Mouse (Mus musculus): ENCODE measurements around the gene Fkrp. TPM values are rescaled to one million over a fixed set of nuclear protein-coding genes. Genes with fewer than 3 reads are reported as not detected.
A peak's percentile ranks its signal among the peaks of the same experiment; 100 is the strongest.

Fkrp gene
- total and polyA plus RNA-seq, 2 experiments from 2014 or later: 45.4 to 73.8 TPM

GRCm38 (mm10) chr7:16847507-16847906, 31.0 kb upstream of the Fkrp start:
- Histone ChIP-seq H3K9me3 (ENCODE audit: low read length) (no peaks in the 10 kb centered on the region), H3K36me3 (ENCODE audit: insufficient read depth, low read length) (peaks cover 9% of the 10 kb centered on the region; the same call in 1 of the 2 replicates), H3K4me1 (ENCODE audit: insufficient read depth, low read length) (peaks cover 11% of the 10 kb centered on the region; the same call in 1 of the 2 replicates), H3K27ac (no peak overlapping the region), H3K4me2 (ENCODE audit: low read depth, low read length) (no peak overlapping the region), H3K9ac (replicated peaks; ENCODE audit: low read length) (no peak overlapping the region), H3K27me3 (ENCODE audit: insufficient read depth, low read length) (no peaks in the 10 kb centered on the region), H3K4me3 (ENCODE audit: low read length) (no peak overlapping the region)
- ATAC-seq (no peak), DNase-seq (ENCODE audit: low spot score) (no peak)
- 85% methylated on average over 19 of the region's 19 CpGs for WGBS
- no peak for TF ChIP-seq CTCF (IDR thresholded peaks at IDR 0.05; ENCODE audit: low read depth)

- Histone ChIP-seq H3K4me2 (ENCODE audit: low read depth, low read length) (no peak overlapping the region), H3K4me1 (ENCODE audit: insufficient read depth, low read length) (peaks cover 11% of the 10 kb centered on the region; the same call in 1 of the 2 replicates), H3K27me3 (ENCODE audit: insufficient read depth, low read length) (no peaks in the 10 kb centered on the region), H3K9me3 (ENCODE audit: low read length) (no peaks in the 10 kb centered on the region), H3K36me3 (ENCODE audit: insufficient read depth, low read length) (peaks cover 9% of the 10 kb centered on the region; the same call in 1 of the 2 replicates), H3K27ac (no peak overlapping the region), H3K9ac (replicated peaks; ENCODE audit: low read length) (no peak overlapping the region), H3K4me3 (ENCODE audit: low read length) (no peak overlapping the region)
- no peak for DNase-seq (ENCODE audit: low spot score)
- TF ChIP-seq CTCF (IDR thresholded peaks at IDR 0.05; ENCODE audit: low read depth): no peak
- 93% methylated on average over 5 of the region's 5 CpGs for WGBS
- no peak for ATAC-seq
Observed at GRCm38 (mm10) chr7:16846775-16847174, 30.2 kb upstream of the Fkrp start.

GRCm38 (mm10) chr7:16845820-16846167, 29.3 kb upstream of the Fkrp start:
- Histone ChIP-seq H3K36me3 (ENCODE audit: insufficient read depth, low read length) (peaks cover 8% of the 10 kb centered on the region; the same call in 1 of the 2 replicates), H3K4me1 (ENCODE audit: insufficient read depth, low read length) (peaks cover 11% of the 10 kb centered on the region; the same call in 1 of the 2 replicates), H3K4me3 (ENCODE audit: low read length) (0 out of 2 replicates have a peak overlapping the region, but pooled peaks have one; percentile 1), H3K27ac (no peak overlapping the region), H3K9ac (replicated peaks; ENCODE audit: low read length) (no peak overlapping the region), H3K4me2 (ENCODE audit: low read depth, low read length) (peak overlapping the region; percentile 37; the same call in 1 of the 2 replicates), H3K9me3 (ENCODE audit: low read length) (no peaks in the 10 kb centered on the region), H3K27me3 (ENCODE audit: insufficient read depth, low read length) (no peaks in the 10 kb centered on the region)
- 47% methylated on average over 10 of the region's 10 CpGs for whole genome bisulfite sequencing
- DNase-seq (ENCODE audit: low spot score) (no peak), ATAC-seq (no peak)
- TF ChIP-seq CTCF (IDR thresholded peaks at IDR 0.05; ENCODE audit: low read depth): no peak

- 0 out of 2 replicates have a peak overlapping the region, but pooled peaks have one; percentile 1 for H3K4me3 ChIP-seq (ENCODE audit: low read length)
- H3K27ac ChIP-seq: 0 out of 2 replicates have a peak overlapping the region, but pooled peaks have one; percentile 11
- H3K9ac ChIP-seq (replicated peaks; ENCODE audit: low read length): no peak overlapping the region
Observed at GRCm38 (mm10) chr7:16845072-16845819, 28.7 kb upstream of the Fkrp start.

GRCm38 (mm10) chr7:16844696-16845071, 28.2 kb upstream of the Fkrp start:
- DNase-seq (ENCODE audit: low spot score) (no peak), ATAC-seq (no peak)
- Histone ChIP-seq H3K9ac (replicated peaks; ENCODE audit: low read length) (no peak overlapping the region), H3K4me1 (ENCODE audit: insufficient read depth, low read length) (peaks cover 11% of the 10 kb centered on the region; the same call in 1 of the 2 replicates), H3K36me3 (ENCODE audit: insufficient read depth, low read length) (peaks cover 9% of the 10 kb centered on the region), H3K4me2 (ENCODE audit: low read depth, low read length) (peak overlapping the region; percentile 96), H3K9me3 (ENCODE audit: low read length) (no peaks in the 10 kb centered on the region), H3K27ac (0 out of 2 replicates have a peak overlapping the region, but pooled peaks have one; percentile 11), H3K4me3 (ENCODE audit: low read length) (no peak overlapping the region), H3K27me3 (ENCODE audit: insufficient read depth, low read length) (no peaks in the 10 kb centered on the region)
- TF ChIP-seq CTCF (IDR thresholded peaks at IDR 0.05; ENCODE audit: low read depth): no peak
- WGBS: 61% methylated on average over 3 of the region's 3 CpGs

More at GRCm38 (mm10) chr7:16845072-16845819, 28.7 kb upstream of the Fkrp start:
- DNase-seq (ENCODE audit: low spot score): no peak
- Histone ChIP-seq H3K4me2 (ENCODE audit: low read depth, low read length) (peak overlapping the region; percentile 37), H3K27me3 (ENCODE audit: insufficient read depth, low read length) (no peaks in the 10 kb centered on the region), H3K9me3 (ENCODE audit: low read length) (no peaks in the 10 kb centered on the region), H3K36me3 (ENCODE audit: insufficient read depth, low read length) (peaks cover 8% of the 10 kb centered on the region), H3K4me1 (ENCODE audit: insufficient read depth, low read length) (peaks cover 11% of the 10 kb centered on the region; the same call in 1 of the 2 replicates)
- ATAC-seq: no peak
- no peak for TF ChIP-seq CTCF (IDR thresholded peaks at IDR 0.05; ENCODE audit: low read depth)
- WGBS: 49% methylated on average over 14 of the region's 14 CpGs

GRCm38 (mm10) chr7:16843441-16844171, 27.1 kb upstream of the Fkrp start:
- WGBS: 2% methylated on average over 33 of the region's 33 CpGs
- Histone ChIP-seq H3K27me3 (ENCODE audit: insufficient read depth, low read length) (no peaks in the 10 kb centered on the region), H3K4me2 (ENCODE audit: low read depth, low read length) (peak overlapping the region; percentile 96), H3K4me1 (ENCODE audit: insufficient read depth, low read length) (peaks cover 11% of the 10 kb centered on the region; the same call in 1 of the 2 replicates), H3K36me3 (ENCODE audit: insufficient read depth, low read length) (peaks cover 20% of the 10 kb centered on the region), H3K27ac (peak overlapping the region; percentile 58; the same call in 1 of the 2 replicates), H3K4me3 (ENCODE audit: low read length) (peak overlapping the region; percentile 59), H3K9me3 (ENCODE audit: low read length) (no peaks in the 10 kb centered on the region), H3K9ac (replicated peaks; ENCODE audit: low read length) (peak overlapping the region; percentile 53)
- no peak for DNase-seq (ENCODE audit: low spot score)
- TF ChIP-seq CTCF (IDR thresholded peaks at IDR 0.05; ENCODE audit: low read depth): no peak
- no peak for ATAC-seq

All from hindbrain, postnatal 0 days (tissue).